Mouse (Mus musculus) heart, postnatal 0 days (tissue): Measurements from ENCODE around the gene Ube2n. TPM values are rescaled to one million over a fixed set of nuclear protein-coding genes. Genes with fewer than 3 reads are reported as not detected.
"Not testable (repeated sequence)": the region's sequence is repeated elsewhere in the genome, so short reads cannot be mapped to it uniquely, and the experiment has no call there.

ENCODE experiments used
- ATAC-seq: fragments of 200-750 bp; cut with Nextera tagmentation; 2 replicates; pipeline ENCODE4 v1.8.0; 2017; ENCODE audit warnings: low read depth, moderate number of reproducible peaks, moderate library complexity; ENCODE audit not compliant: insufficient read depth
- DNase-seq: peaks from one replicate; pipeline ENCODE4 v3.0.0-alpha.2; 2016; ENCODE audit warnings: low spot score
- H3K27ac ChIP-seq: fragments of 300-500 bp; sonication (generic); 2 replicates; pipeline ENCODE4 v1.5.1; 2014; ENCODE audit warnings: low read depth, mild to moderate bottlenecking
- H3K27me3 ChIP-seq: fragments of 300-500 bp; sonication (generic); 2 replicates; pipeline ENCODE4 v1.6.1; 2014; ENCODE audit warnings: low read length, mixed read lengths; ENCODE audit not compliant: control insufficient read depth, insufficient read depth
- H3K36me3 ChIP-seq: fragments of 300-500 bp; sonication (generic); replicated peaks from 2 replicates; pipeline ENCODE4 v1.6.1; 2014; ENCODE audit warnings: low read length, mixed read lengths; ENCODE audit not compliant: control insufficient read depth, insufficient read depth
- H3K4me1 ChIP-seq: fragments of 300-500 bp; sonication (generic); 2 replicates; pipeline ENCODE4 v1.6.1; 2014; ENCODE audit warnings: antibody characterized with exemption; ENCODE audit not compliant: control insufficient read depth, insufficient read depth
- H3K4me2 ChIP-seq: fragments of 300-500 bp; sonication (generic); 2 replicates; pipeline ENCODE4 v1.6.1; 2014; ENCODE audit warnings: low read depth, mild to moderate bottlenecking, low read length, moderate library complexity
- H3K4me3 ChIP-seq: fragments of 300-500 bp; sonication (generic); 2 replicates; pipeline ENCODE4 v1.5.1; 2014; ENCODE audit warnings: low read depth, low read length
- H3K9ac ChIP-seq: fragments of 300-500 bp; sonication (generic); replicated peaks from 2 replicates; pipeline ENCODE4 v1.6.1; 2014; ENCODE audit warnings: low read depth, low read length, mixed read lengths
- H3K9me3 ChIP-seq: fragments of 300-500 bp; sonication (generic); replicated peaks from 2 replicates; pipeline ENCODE4 v1.6.1; 2016; ENCODE audit warnings: low read length; ENCODE audit not compliant: control insufficient read depth
- CTCF ChIP-seq: IDR thresholded peaks from 2 replicates; pipeline ENCODE4 v1.5.1; 2016; ENCODE audit warnings: antibody characterized with exemption, control low read depth, low read depth
- EP300 ChIP-seq: IDR thresholded peaks from 2 replicates; pipeline ENCODE4 v1.6.1; 2016; ENCODE audit warnings: antibody characterized with exemption, low read depth
- WGBS: fragments of 180-500 bp; shearing (Covaris S2); extraction: QIAGEN DNeasy Blood & Tissue Kit; methylation state at CpG from one replicate; pipeline ENCODE4 v1.1.7; 2014; 5-methylcytosine and 5-hydroxymethylcytosine counted together
- polyA plus RNA-seq: library from polyadenylated mRNA; unstranded; fragments of >200 nt; fragmentation: Nextera tagmentation; extraction: Ambion mirVana; gene quantifications from 2 replicates; pipeline ENCODE4 v1.2.1, GENCODE M21; 2015
- total RNA-seq: library from RNA; depleted of rRNA; stranded (reverse); fragments of >200 nt; gene quantifications from 2 replicates; pipeline ENCODE4 v1.2.3, GENCODE M21; 2014; ENCODE audit warnings: low replicate concordance

The Ube2n gene
- total and polyA plus RNA-seq, 2 experiments from 2014 or later: 190 to 242 TPM

DNA sequence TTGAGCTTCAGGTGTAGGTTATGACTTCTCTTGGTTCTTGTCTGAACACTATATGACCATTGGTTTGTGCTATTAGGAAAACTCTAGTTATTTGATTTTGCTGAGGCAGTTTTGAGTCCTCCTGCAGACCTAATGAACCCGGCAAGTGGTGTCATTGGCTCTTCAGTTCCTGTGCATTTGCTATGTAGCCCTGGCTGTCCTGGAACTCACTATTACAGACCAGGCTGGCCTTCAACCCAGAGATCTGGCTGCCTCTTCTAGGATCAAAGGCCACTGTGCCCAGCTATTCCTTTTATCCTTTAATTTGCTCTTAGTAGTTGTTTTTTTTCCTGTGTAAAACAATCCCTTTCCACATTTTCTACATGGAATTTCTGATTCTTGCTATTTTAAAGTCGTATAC is 28.4 kb downstream of the Ube2n start:
- Histone ChIP-seq H3K4me1 (peaks cover 17% of the 10 kb centered on the region), H3K27me3 (no peaks in the 10 kb centered on the region), H3K4me2 (no peak overlapping the region), H3K9ac (no peak overlapping the region), H3K27ac (no peak overlapping the region), H3K4me3 (no peak overlapping the region), H3K9me3 (no peaks in the 10 kb centered on the region), H3K36me3 (peaks cover 42% of the 10 kb centered on the region)
- ATAC-seq: no peak
- TF ChIP-seq CTCF (no peak), EP300 (no peak)
- no peak for DNase-seq
- 73% methylated on average over 2 of the region's 2 CpGs for WGBS

DNA sequence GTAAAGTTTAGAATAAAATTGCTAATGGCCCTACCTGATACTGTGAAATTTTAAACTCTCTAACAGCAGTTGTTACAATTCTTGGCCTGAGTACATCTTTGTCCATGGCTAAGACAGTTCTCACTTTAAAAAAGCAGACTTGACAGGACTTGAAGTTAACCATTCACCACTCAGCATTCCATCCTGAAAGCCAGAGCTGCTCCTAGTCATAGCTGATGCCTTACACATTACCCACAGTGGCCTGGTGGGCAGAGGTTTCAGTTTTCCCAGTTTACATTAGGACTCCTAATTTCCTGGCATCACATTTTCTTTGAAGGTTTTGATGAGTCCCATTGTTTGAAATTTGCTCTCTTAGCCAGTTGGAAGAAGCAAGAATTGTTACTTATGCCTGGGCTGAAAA is 29.1 kb downstream of the Ube2n start:
- H3K4me1 ChIP-seq: peaks cover 14% of the 10 kb centered on the region
- no peaks in the 10 kb centered on the region for H3K27me3 ChIP-seq
- H3K9ac ChIP-seq: no peak overlapping the region
- no peak overlapping the region; the same call in 1 of the 2 replicates for H3K27ac ChIP-seq
- H3K4me2 ChIP-seq: no peak overlapping the region
- no peaks in the 10 kb centered on the region for H3K9me3 ChIP-seq
- no peak for TF ChIP-seq EP300
- no peak for TF ChIP-seq CTCF
- peaks cover 47% of the 10 kb centered on the region for H3K36me3 ChIP-seq
- H3K4me3 ChIP-seq: no peak overlapping the region
- ATAC-seq (no peak), DNase-seq (no peak)

DNA sequence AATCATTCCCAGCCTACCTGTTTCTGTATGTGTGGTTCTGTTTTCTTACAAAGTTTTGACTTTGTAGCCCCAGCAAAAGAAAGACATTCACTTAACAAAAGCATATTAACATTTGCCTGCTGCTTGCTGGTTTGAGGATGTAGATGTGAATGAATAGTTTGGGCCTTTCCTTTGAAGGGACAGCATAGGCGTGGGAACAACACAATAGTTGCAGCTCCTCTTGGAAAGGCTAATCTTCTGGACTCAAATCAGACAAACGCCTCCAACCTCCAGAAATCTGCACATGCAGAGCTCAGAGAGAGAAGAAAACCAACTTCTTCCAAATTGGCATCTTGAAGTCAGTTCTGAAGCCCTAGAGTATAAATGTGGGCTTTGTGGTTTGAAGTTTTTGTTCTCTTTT is 29.7 kb downstream of the Ube2n start:
- no peak overlapping the region for H3K27ac ChIP-seq
- no peak overlapping the region for H3K4me2 ChIP-seq
- no peak for ATAC-seq
- no peak for DNase-seq
- H3K36me3 ChIP-seq: peaks cover 53% of the 10 kb centered on the region
- H3K9me3 ChIP-seq: no peaks in the 10 kb centered on the region
- WGBS: 82% methylated on average over 2 of the region's 2 CpGs
- TF ChIP-seq CTCF: no peak
- no peak for TF ChIP-seq EP300
- peaks cover 7% of the 10 kb centered on the region for H3K4me1 ChIP-seq
- no peak overlapping the region for H3K4me3 ChIP-seq
- no peak overlapping the region for H3K9ac ChIP-seq
- H3K27me3 ChIP-seq: no peaks in the 10 kb centered on the region

DNA sequence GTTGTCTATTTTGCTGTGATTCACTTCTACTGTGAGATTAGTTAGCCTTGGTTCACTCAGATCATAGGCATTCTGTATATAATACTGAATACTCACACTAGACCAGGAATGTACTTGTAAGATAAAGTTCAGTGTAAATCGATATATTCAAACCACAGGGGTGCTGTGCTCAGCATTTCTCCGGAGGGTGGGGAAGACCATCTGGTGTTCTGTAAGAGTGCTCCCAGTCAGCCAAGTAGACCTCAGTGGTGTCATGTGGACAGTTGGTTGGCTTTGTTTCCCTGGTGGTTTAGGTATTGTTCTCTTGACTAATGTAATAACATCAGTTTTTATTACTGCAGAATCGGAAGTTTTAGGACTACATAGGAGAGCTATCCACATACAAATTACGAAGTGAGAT is 30.1 kb downstream of the Ube2n start:
- Histone ChIP-seq H3K27ac (no peak overlapping the region), H3K4me2 (no peak overlapping the region), H3K36me3 (peaks cover 57% of the 10 kb centered on the region), H3K27me3 (no peaks in the 10 kb centered on the region), H3K9ac (no peak overlapping the region), H3K4me3 (no peak overlapping the region), H3K4me1 (peaks cover 3% of the 10 kb centered on the region), H3K9me3 (no peaks in the 10 kb centered on the region)
- WGBS: 61% methylated on average over 4 of the region's 4 CpGs
- no peak for DNase-seq
- TF ChIP-seq EP300 (no peak), CTCF (no peak)
- ATAC-seq: no peak

DNA sequence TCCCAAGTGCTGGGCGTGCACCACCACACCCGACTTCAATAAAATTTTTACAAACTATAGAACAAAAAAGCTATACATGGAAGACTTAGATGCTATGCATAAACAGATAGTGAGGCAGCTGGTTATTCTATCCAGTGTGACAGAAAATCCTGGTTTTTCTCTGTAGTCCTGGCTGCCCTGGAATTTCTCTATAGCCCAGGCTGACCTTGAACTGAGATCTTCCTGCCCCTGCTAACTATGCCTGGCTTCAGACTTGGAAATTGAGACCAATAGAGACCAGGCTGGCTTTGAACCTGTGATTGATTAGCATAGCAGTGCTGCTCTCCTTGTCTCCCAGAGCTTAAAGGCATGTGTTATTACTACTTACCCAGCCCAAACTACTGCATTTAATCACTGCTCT is 31.2 kb downstream of the Ube2n start:
- Histone ChIP-seq H3K27me3 (no peaks in the 10 kb centered on the region), H3K9me3 (no peaks in the 10 kb centered on the region), H3K9ac (no peak overlapping the region), H3K4me3 (no peak overlapping the region), H3K4me2 (no peak overlapping the region), H3K36me3 (peaks cover 67% of the 10 kb centered on the region), H3K4me1 (no peaks in the 10 kb centered on the region), H3K27ac (no peak overlapping the region)
- DNase-seq (no peak), ATAC-seq (no peak)
- TF ChIP-seq CTCF (no peak), EP300 (no peak)
- WGBS: 92% methylated on average over 2 of the region's 2 CpGs

DNA sequence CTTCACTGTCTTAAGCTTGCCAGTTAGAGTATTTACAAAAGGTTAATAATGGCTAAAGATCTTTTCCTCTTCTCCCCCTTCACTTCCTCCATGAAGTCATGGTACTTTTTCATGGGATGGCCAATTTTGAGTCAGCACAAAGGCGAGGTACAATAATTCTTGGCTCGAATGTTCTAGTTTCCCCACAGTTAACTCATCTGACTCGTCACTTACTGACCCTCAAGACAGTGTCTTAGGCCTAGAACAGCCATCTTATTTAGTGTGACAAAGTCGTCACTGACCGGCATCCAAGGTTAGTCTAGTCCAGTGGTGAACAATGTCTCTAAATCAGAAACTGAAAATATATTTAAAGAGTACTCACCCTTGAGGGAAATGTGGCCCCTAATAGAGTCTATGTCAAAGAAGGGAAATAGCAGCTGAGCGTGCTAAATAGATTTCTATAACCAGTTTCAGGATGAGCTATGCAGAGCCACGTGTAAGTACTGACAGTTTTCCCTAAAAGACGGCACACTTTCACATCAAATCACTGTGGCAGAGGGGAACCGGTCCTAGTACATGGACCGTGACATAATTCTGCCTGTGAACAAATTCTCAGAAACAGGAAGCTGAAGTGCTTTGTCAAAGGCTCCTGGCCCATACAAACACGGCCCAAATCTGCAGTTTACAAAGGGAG is 33.3 kb downstream of the Ube2n start:
- no peak for ATAC-seq
- 74% methylated on average over 11 of the region's 11 CpGs for WGBS
- no peak overlapping the region for H3K4me3 ChIP-seq

DNA sequence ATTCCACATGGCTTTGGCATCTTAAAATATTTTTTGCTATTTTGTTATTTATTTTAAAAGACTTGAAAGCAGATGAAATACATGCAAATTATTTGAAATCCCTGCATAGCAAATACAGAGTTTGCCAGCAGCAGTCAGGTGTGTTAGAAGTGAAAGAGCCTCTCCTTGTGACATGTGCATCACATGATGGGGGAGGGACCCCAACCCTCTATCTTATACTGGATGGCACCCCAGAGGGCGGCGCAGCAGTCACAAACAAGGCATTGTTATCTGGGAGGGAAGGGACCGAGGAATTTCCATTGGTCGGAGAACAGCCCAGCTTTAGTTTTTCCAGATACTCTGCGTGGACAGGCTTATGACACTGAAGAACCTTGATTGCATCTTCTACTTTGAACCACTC is 34.1 kb downstream of the Ube2n start:
- H3K4me3 ChIP-seq, H3K9ac ChIP-seq, ATAC-seq, H3K4me1 ChIP-seq, H3K27ac ChIP-seq, H3K27me3 ChIP-seq, DNase-seq, H3K9me3 ChIP-seq, H3K4me2 ChIP-seq: not testable (repeated sequence)
- 44% methylated on average over 5 of the region's 5 CpGs for WGBS
- H3K36me3 ChIP-seq: peaks cover 65% of the 10 kb centered on the region

More for the DNA sequence above, 33.3 kb downstream of the Ube2n start:
- TF ChIP-seq CTCF: no peak
- no peak for TF ChIP-seq EP300
- Histone ChIP-seq H3K9me3 (no peaks in the 10 kb centered on the region), H3K9ac (no peak overlapping the region), H3K4me1 (no peaks in the 10 kb centered on the region), H3K27ac (no peak overlapping the region), H3K4me2 (no peak overlapping the region), H3K27me3 (no peaks in the 10 kb centered on the region), H3K36me3 (peaks cover 67% of the 10 kb centered on the region)
- no peak for DNase-seq
